Mouse (Mus musculus): Measurements from ENCODE around the gene Susd5. TPM values are rescaled to one million over a fixed set of nuclear protein-coding genes. Genes with fewer than 3 reads are reported as not detected.
"Not testable (repeated sequence)": the region's sequence is repeated elsewhere in the genome, so short reads cannot be mapped to it uniquely, and the experiment has no call there.

The Susd5 gene
- polyA plus RNA-seq, 1 experiment from 2014 or later = 0.39 TPM

DNA sequence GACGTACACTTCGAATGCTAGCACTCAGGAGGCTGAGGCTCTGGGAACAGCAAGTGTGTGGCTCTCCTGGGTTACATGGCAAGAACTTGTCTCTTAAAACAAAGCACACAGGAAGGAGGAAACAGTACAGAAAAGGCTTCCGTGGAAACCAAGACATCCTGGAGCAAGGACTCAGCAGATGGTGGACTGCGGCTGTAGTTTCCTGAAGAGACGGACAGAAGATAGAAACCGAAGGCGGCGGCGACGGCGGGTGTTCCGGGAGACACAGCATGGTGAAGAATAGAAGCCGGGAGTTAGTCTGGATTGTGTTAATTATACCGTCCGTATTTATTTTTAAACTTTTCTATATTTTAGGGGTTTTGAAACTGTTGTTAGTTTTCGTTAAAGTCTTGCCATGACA, 6.2 kb upstream of the Susd5 start:
- Histone ChIP-seq H3K4me3 (replicated peaks; ENCODE audit: low read length) (no peak overlapping the region), H3K27ac (no peak overlapping the region), H3K9ac (no peak overlapping the region), H3K27me3 (ENCODE audit: control insufficient read depth, insufficient read depth, low read length) (peaks cover 7% of the 10 kb centered on the region; the same call in 1 of the 2 replicates), H3K4me2 (replicated peaks) (no peak overlapping the region), H3K4me1 (replicated peaks; ENCODE audit: control insufficient read depth, insufficient read depth, low read length) (no peaks in the 10 kb centered on the region), H3K9me3 (ENCODE audit: control insufficient read depth, low read length) (no peaks in the 10 kb centered on the region), H3K36me3 (replicated peaks; ENCODE audit: control insufficient read depth, insufficient read depth) (no peaks in the 10 kb centered on the region)
- ATAC-seq (ENCODE audit: low FRiP score) (no peak), DNase-seq (ENCODE audit: low spot score) (no peak)
- 92% methylated on average over 16 of the region's 16 CpGs for WGBS

DNA sequence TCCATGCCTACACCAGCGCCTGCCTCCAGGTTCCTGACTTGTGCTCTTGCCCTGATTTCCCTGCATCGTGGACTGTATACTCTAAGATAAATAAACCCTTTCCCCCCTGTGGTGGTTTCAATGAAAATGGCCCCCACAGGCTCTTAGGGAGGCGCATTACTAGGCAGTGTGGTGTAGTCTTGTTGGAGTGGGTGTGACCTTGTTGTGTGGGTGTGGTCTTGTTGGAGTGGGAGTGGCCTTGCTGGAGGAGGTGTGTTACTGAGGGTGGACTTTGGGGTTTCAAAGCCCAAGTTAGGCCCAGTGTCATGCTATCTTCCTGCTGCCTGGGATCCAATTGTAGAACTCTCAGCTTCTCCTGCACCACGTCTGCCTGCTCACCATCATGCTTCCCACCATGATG, 4.9 kb upstream of the Susd5 start:
- WGBS = 78% methylated on average over 4 of the region's 4 CpGs
- no peak overlapping the region for H3K4me3 ChIP-seq (replicated peaks; ENCODE audit: low read length)
- DNase-seq (ENCODE audit: low spot score) (no peak), ATAC-seq (ENCODE audit: low FRiP score) (no peak)
- no peaks in the 10 kb centered on the region for H3K36me3 ChIP-seq (replicated peaks; ENCODE audit: control insufficient read depth, insufficient read depth)
- H3K4me2 ChIP-seq (replicated peaks) = no peak overlapping the region
- H3K9me3 ChIP-seq (ENCODE audit: control insufficient read depth, low read length) = no peaks in the 10 kb centered on the region
- H3K27ac ChIP-seq = no peak overlapping the region
- H3K4me1 ChIP-seq (replicated peaks; ENCODE audit: control insufficient read depth, insufficient read depth, low read length) = peaks cover 2% of the 10 kb centered on the region; the same call in 1 of the 2 replicates
- H3K27me3 ChIP-seq (ENCODE audit: control insufficient read depth, insufficient read depth, low read length) = peaks cover 19% of the 10 kb centered on the region
- H3K9ac ChIP-seq = no peak overlapping the region

DNA sequence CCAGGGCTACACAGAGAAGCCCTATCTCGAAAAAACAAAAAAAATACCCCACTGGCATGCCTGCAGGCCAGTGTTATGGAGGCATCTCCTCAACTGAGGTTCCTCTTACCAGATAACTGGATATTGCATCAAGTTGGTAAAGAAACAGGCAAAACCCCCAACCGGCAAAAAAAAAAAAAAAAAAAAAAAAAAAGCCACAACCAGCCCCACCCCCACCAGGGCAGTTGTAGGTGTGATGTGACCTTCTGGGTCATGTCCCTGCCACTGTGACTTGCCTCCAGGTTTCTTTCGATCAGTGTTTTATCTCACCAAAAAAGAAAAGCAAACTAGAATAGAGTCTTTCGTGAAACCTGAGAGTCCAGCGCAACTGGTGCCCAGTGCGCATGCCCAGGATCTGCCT, 4.1 kb upstream of the Susd5 start:
- Histone ChIP-seq H3K4me2 (replicated peaks) (no peak overlapping the region), H3K27me3 (ENCODE audit: control insufficient read depth, insufficient read depth, low read length) (peaks cover 28% of the 10 kb centered on the region), H3K9ac (no peak overlapping the region), H3K9me3 (ENCODE audit: control insufficient read depth, low read length) (no peaks in the 10 kb centered on the region), H3K4me3 (replicated peaks; ENCODE audit: low read length) (no peak overlapping the region), H3K4me1 (replicated peaks; ENCODE audit: control insufficient read depth, insufficient read depth, low read length) (peaks cover 5% of the 10 kb centered on the region; the same call in 1 of the 2 replicates), H3K27ac (no peak overlapping the region), H3K36me3 (replicated peaks; ENCODE audit: control insufficient read depth, insufficient read depth) (no peaks in the 10 kb centered on the region)
- WGBS = 86% methylated on average over 6 of the region's 6 CpGs
- ATAC-seq (ENCODE audit: low FRiP score) (no peak), DNase-seq (ENCODE audit: low spot score) (no peak)

DNA sequence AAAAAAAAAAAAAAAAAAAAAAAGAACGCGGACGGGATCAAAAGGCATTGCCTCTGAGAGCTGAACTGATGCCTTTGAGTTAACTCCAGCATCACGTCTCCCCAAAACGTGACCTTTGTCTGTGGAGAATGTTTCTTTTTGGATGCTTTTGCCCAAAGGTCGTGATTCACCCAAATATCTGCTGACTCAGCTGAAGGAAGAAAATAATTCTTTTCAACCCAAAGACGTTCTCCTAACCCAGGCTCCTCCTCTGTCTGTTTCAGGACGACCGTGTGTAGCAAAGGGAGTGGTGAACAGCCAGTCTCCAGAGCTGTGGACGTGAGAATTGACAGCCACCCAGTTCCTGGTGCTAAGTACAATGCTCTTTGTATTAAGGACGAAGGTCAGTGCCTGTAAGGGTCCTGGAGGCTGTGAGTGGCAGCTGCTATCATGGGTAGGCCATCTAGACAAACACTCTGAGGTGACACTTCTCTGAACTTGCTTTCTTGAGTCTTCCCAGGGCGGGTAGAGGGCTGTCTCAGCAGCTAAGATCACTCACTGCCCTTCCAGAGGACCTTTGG, 11.6 kb downstream of the Susd5 start:
- no peak overlapping the region for H3K4me3 ChIP-seq (replicated peaks; ENCODE audit: low read length)
- WGBS = 47% methylated on average over 12 of the region's 12 CpGs
- ATAC-seq (ENCODE audit: low FRiP score) (no peak), DNase-seq (ENCODE audit: low spot score) (no peak)
- H3K36me3 ChIP-seq (replicated peaks; ENCODE audit: control insufficient read depth, insufficient read depth) = no peaks in the 10 kb centered on the region
- H3K27ac ChIP-seq = no peak overlapping the region
- H3K4me1 ChIP-seq (replicated peaks; ENCODE audit: control insufficient read depth, insufficient read depth, low read length) = no peaks in the 10 kb centered on the region
- H3K9me3 ChIP-seq (ENCODE audit: control insufficient read depth, low read length) = no peaks in the 10 kb centered on the region
- H3K9ac ChIP-seq = no peak overlapping the region
- H3K4me2 ChIP-seq (replicated peaks) = no peak overlapping the region
- no peaks in the 10 kb centered on the region for H3K27me3 ChIP-seq (ENCODE audit: control insufficient read depth, insufficient read depth, low read length)

DNA sequence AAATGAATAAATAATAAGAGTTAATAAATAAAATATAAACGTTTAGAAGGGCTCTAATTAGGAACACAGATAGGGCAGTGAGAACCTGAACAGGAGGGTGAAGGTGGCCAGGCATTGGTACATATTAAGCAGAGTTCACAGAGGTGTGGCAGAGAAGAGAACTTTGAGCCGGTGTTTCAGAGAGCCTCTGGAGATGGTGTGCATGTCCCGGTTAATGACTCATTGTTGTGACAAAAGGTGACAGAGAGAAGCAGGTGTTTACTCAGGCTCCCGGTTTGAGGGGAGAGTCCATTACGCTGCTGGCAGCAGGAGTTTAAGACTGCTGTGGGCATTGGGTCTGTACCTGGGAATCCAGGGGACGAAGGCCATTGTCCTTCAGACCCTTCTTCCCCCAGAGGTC, 12.4 kb downstream of the Susd5 start:
- DNase-seq (ENCODE audit: low spot score) (no peak), ATAC-seq (ENCODE audit: low FRiP score) (no peak)
- no peaks in the 10 kb centered on the region for H3K36me3 ChIP-seq (replicated peaks; ENCODE audit: control insufficient read depth, insufficient read depth)
- no peak overlapping the region for H3K9ac ChIP-seq
- no peak overlapping the region for H3K27ac ChIP-seq
- H3K4me2 ChIP-seq (replicated peaks) = no peak overlapping the region
- H3K27me3 ChIP-seq (ENCODE audit: control insufficient read depth, insufficient read depth, low read length) = no peaks in the 10 kb centered on the region
- H3K4me3 ChIP-seq (replicated peaks; ENCODE audit: low read length) = no peak overlapping the region
- WGBS = 73% methylated on average over 6 of the region's 6 CpGs
- H3K4me1 ChIP-seq (replicated peaks; ENCODE audit: control insufficient read depth, insufficient read depth, low read length) = no peaks in the 10 kb centered on the region
- H3K9me3 ChIP-seq (ENCODE audit: control insufficient read depth, low read length) = no peaks in the 10 kb centered on the region

DNA sequence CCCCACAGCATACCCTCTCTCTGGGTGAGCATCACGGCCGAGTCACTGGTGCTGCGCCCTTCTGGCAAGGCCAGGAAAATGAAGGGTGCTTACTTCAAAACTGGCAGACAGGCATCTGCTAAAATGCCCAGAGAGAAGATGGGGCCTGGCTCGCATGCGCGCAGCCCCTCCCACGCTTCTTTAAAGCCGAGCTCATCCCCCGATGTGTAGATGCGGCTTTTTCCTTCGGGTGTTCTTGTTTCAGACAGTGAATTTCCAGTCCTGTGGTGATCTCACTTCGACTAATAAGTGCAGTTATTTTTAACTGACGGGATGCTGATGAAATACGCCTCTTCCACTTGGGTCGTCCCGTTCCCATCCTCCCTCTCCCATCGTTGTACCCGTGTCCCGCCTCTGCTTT, 16.7 kb downstream of the Susd5 start:
- Histone ChIP-seq H3K9me3 (ENCODE audit: control insufficient read depth, low read length) (no peaks in the 10 kb centered on the region), H3K27me3 (ENCODE audit: control insufficient read depth, insufficient read depth, low read length) (no peaks in the 10 kb centered on the region), H3K4me2 (replicated peaks) (no peak overlapping the region), H3K4me3 (replicated peaks; ENCODE audit: low read length) (no peak overlapping the region), H3K9ac (no peak overlapping the region), H3K27ac (no peak overlapping the region), H3K4me1 (replicated peaks; ENCODE audit: control insufficient read depth, insufficient read depth, low read length) (no peaks in the 10 kb centered on the region), H3K36me3 (replicated peaks; ENCODE audit: control insufficient read depth, insufficient read depth) (no peaks in the 10 kb centered on the region)
- no peak for DNase-seq (ENCODE audit: low spot score)
- ATAC-seq (ENCODE audit: low FRiP score) = no peak
- 88% methylated on average over 19 of the region's 19 CpGs for WGBS

DNA sequence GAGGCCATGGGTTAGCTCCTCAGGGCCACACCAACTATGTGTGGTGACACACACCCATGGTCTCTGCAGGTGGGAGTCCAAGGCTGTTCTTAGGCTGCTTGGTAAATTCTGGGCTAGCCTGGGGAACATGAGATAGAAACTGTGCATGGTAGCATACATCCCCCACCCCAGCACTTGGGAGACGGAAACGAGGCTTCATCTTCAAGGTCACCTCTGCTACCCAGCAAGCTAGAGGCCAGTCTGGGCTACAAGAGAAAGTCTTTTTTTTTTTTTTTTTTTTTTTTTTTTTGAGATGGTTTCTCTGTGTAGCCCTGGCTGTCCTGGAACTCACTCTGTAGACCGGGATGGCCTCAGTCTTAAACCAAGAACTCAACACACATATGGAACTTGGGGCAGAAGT, 29.5 kb downstream of the Susd5 start:
- no peaks in the 10 kb centered on the region for H3K36me3 ChIP-seq (replicated peaks; ENCODE audit: control insufficient read depth, insufficient read depth)
- no peak overlapping the region for H3K9ac ChIP-seq
- no peak overlapping the region for H3K27ac ChIP-seq
- H3K9me3 ChIP-seq (ENCODE audit: control insufficient read depth, low read length) = no peaks in the 10 kb centered on the region
- DNase-seq (ENCODE audit: low spot score) (no peak), ATAC-seq (ENCODE audit: low FRiP score) (no peak)
- H3K4me3 ChIP-seq (replicated peaks; ENCODE audit: low read length) = no peak overlapping the region
- H3K4me1 ChIP-seq (replicated peaks; ENCODE audit: control insufficient read depth, insufficient read depth, low read length) = no peaks in the 10 kb centered on the region
- H3K27me3 ChIP-seq (ENCODE audit: control insufficient read depth, insufficient read depth, low read length) = no peaks in the 10 kb centered on the region
- no peak overlapping the region for H3K4me2 ChIP-seq (replicated peaks)
- 92% methylated on average over 3 of the region's 3 CpGs for WGBS

DNA sequence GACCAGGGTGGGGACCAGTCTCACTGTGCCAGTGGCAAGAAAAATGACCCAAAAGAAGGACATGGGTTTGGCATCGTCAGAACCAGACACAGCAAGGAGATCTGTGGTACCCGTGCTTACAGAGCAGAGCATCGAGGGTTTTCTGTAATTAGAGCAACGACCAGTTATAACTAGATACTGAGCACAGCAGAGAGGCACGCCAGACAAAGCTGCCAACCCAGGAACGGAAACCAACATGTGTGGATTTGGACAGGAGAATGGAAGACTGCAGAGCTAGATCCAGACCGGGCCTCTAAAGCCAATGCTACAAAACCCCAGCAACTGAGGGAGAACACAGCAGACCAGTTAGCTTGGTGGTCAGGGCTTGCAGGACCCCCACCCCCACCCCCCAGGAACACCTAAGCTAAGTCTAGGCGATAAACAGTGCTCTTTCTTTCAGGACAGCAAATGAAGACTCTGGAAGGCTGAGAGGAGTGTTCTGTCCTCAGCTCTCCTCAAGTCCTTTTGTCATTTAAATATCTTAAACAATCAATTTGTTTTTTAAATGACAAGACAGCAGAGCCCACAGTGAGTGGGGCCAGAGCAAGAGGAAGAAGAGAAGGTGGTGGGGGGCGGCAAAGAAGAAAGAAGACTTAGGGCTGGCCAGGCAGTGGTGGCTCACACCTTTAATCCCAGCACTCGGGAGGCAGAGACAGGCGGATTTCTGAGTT, 30.3 kb downstream of the Susd5 start:
- Histone ChIP-seq H3K27me3 (ENCODE audit: control insufficient read depth, insufficient read depth, low read length) (no peaks in the 10 kb centered on the region), H3K27ac (no peak overlapping the region), H3K4me2 (replicated peaks) (no peak overlapping the region), H3K36me3 (replicated peaks; ENCODE audit: control insufficient read depth, insufficient read depth) (no peaks in the 10 kb centered on the region), H3K9ac (no peak overlapping the region), H3K4me3 (replicated peaks; ENCODE audit: low read length) (no peak overlapping the region), H3K9me3 (ENCODE audit: control insufficient read depth, low read length) (no peaks in the 10 kb centered on the region), H3K4me1 (replicated peaks; ENCODE audit: control insufficient read depth, insufficient read depth, low read length) (no peaks in the 10 kb centered on the region)
- DNase-seq (ENCODE audit: low spot score) (no peak), ATAC-seq (ENCODE audit: low FRiP score) (no peak)
- WGBS = 72% methylated on average over 11 of the region's 11 CpGs

DNA sequence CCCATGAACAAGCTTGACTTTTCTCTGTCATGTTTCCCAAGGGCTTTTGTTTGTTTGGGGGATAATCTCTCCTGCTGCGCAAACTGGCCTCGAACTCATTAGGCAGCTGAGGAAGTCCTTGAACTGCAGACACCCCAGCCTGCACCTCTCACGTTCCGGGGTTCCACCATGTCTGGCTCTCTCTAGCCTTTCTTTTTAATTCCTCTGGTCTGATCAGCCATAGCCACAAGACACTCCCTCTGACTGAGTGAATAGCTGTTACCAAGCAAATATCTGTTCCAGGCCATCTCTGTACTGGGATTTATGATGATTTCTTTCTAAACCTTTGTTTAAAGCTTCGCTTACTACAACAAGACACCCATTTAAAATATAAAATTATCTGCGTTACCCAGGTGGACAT, 31.9 kb downstream of the Susd5 start:
- H3K4me1 ChIP-seq (replicated peaks; ENCODE audit: control insufficient read depth, insufficient read depth, low read length); ATAC-seq (ENCODE audit: low FRiP score); DNase-seq (ENCODE audit: low spot score); H3K4me2 ChIP-seq (replicated peaks); H3K9me3 ChIP-seq (ENCODE audit: control insufficient read depth, low read length); H3K27me3 ChIP-seq (ENCODE audit: control insufficient read depth, insufficient read depth, low read length); H3K4me3 ChIP-seq (replicated peaks; ENCODE audit: low read length); H3K36me3 ChIP-seq (replicated peaks; ENCODE audit: control insufficient read depth, insufficient read depth); H3K9ac ChIP-seq; H3K27ac ChIP-seq: not testable (repeated sequence)
- WGBS = 91% methylated on average over 6 of the region's 6 CpGs

Measured in hindbrain, embryonic 14.5 days (tissue).